Mouse (Mus musculus): ENCODE results near the gene Ankfy1. TPM values are rescaled to one million over a fixed set of nuclear protein-coding genes. Genes with fewer than 3 reads are reported as not detected.

Ankfy1 gene
- polyA plus RNA-seq, 1 experiment = 8.8 TPM

Other genes starting within 250 kb of the Ankfy1 start
- 23.2 and 24.3 TPM in 2 replicates for gene Mybbp1a, start 248.7 kb upstream of the Ankfy1 start, polyA plus RNA-seq (2012; ENCODE audit: insufficient read depth, insufficient read length, missing spikeins)
- 3.2 and 3.5 TPM in 2 replicates for gene Spns2, start 200.1 kb upstream of the Ankfy1 start, polyA plus RNA-seq (2012; ENCODE audit: insufficient read depth, insufficient read length, missing spikeins)
- not detected in 2 replicates for gene Spns3, start 139.5 kb upstream of the Ankfy1 start, polyA plus RNA-seq (2012; ENCODE audit: insufficient read depth, insufficient read length, missing spikeins)
- gene Ube2g1, start 82.7 kb upstream of the Ankfy1 start, polyA plus RNA-seq (2012; ENCODE audit: insufficient read depth, insufficient read length, missing spikeins) = 22.8 and 29.9 TPM in 2 replicates
- gene Cyb5d2, start 106.1 kb downstream of the Ankfy1 start, polyA plus RNA-seq (2012; ENCODE audit: insufficient read depth, insufficient read length, missing spikeins) = 17.2 and 18.7 TPM in 2 replicates
- 7.5 and 8.8 TPM in 2 replicates for gene Zzef1, start 106.2 kb downstream of the Ankfy1 start, polyA plus RNA-seq (2012; ENCODE audit: insufficient read depth, insufficient read length, missing spikeins)

Data from brown adipose tissue, adult 24 weeks (tissue).